Mouse (Mus musculus): ENCODE data around the gene Schip1. TPM values are rescaled to one million over a fixed set of nuclear protein-coding genes. Genes with fewer than 3 reads are reported as not detected.

Gene Schip1
- polyA plus RNA-seq, 1 experiment, result 8.0 TPM

DNA sequence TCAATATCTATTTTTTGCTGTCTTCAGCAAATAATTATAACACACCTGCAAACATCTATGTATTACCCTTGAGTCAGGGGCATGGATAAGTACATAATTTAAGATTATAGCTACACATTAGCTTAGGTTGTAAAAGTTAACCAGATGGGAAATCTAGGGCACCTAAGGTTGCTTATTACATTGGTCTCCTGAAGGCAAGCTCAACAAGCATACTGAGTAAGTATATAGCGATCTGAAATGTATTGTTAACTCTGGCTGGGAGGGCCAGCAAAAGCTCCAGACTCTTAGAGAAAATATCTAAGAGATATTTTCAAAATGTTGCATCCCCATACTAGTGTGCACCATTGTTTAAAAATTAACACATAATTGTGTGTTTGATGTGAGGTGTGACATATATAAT, 603.2 kb downstream of the Schip1 start:
- 86% methylated on average over 1 of the region's 1 CpGs for WGBS
- H3K4me1 ChIP-seq (ENCODE audit: control insufficient read depth, insufficient read depth, low read length), result peaks cover 2% of the 10 kb centered on the region; the same call in 1 of the 2 replicates
- no peak for TF ChIP-seq POLR2A (IDR thresholded peaks at IDR 0.05; ENCODE audit: borderline replicate concordance, control insufficient read depth, low read depth, low read length)
- TF ChIP-seq CTCF (IDR thresholded peaks at IDR 0.05; ENCODE audit: control insufficient read depth, insufficient read depth, low read length), result no peak
- no peak overlapping the region for H3K27ac ChIP-seq (ENCODE audit: control insufficient read depth, insufficient read depth, low read depth, low read length, poor library complexity)
- H3K4me3 ChIP-seq (replicated peaks; ENCODE audit: control insufficient read depth, low read depth, low read length), result no peak overlapping the region

DNA sequence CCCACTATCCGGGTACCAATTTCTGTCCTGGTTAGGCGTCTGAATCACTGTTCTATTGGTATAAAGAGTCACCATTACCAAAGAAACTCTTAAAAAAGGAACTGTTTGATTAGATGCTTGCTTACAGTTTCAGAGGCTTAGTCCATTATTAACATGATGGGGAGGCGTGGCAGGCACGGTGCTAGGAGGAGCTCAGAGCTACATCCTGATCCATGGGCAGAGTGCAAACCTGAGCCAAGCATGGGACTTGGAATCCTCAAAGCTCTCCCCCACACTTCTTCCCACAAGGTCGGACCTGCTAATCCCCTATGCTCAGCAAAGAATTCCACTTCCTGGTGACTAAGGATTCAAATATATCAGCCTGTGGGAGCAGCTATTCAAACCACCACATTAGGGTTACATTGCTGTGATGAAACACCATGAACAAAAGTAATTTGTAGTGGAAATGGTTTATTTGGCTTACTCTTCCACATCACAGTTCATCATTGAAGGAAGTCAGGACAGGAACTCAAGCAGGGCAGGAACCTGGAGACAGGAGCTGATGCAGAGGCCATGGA, 604.9 kb downstream of the Schip1 start:
- TF ChIP-seq CTCF (IDR thresholded peaks at IDR 0.05; ENCODE audit: control insufficient read depth, insufficient read depth, low read length) (no peak), POLR2A (IDR thresholded peaks at IDR 0.05; ENCODE audit: borderline replicate concordance, control insufficient read depth, low read depth, low read length) (no peak)
- WGBS, result 77% methylated on average over 5 of the region's 5 CpGs
- no peak overlapping the region for H3K27ac ChIP-seq (ENCODE audit: control insufficient read depth, insufficient read depth, low read depth, low read length, poor library complexity)
- H3K4me1 ChIP-seq (ENCODE audit: control insufficient read depth, insufficient read depth, low read length), result peaks cover 2% of the 10 kb centered on the region; the same call in 1 of the 2 replicates
- H3K4me3 ChIP-seq (replicated peaks; ENCODE audit: control insufficient read depth, low read depth, low read length), result no peak overlapping the region

GRCm38 (mm10) chr3:68674721-68675120, 610.1 kb downstream of the Schip1 start:
- 79% methylated on average over 2 of the region's 2 CpGs for WGBS
- H3K27ac ChIP-seq (ENCODE audit: control insufficient read depth, insufficient read depth, low read depth, low read length, poor library complexity), result no peak overlapping the region
- H3K4me3 ChIP-seq (replicated peaks; ENCODE audit: control insufficient read depth, low read depth, low read length), result no peak overlapping the region
- no peak for TF ChIP-seq POLR2A (IDR thresholded peaks at IDR 0.05; ENCODE audit: borderline replicate concordance, control insufficient read depth, low read depth, low read length)
- H3K4me1 ChIP-seq (ENCODE audit: control insufficient read depth, insufficient read depth, low read length), result peaks cover 4% of the 10 kb centered on the region

DNA sequence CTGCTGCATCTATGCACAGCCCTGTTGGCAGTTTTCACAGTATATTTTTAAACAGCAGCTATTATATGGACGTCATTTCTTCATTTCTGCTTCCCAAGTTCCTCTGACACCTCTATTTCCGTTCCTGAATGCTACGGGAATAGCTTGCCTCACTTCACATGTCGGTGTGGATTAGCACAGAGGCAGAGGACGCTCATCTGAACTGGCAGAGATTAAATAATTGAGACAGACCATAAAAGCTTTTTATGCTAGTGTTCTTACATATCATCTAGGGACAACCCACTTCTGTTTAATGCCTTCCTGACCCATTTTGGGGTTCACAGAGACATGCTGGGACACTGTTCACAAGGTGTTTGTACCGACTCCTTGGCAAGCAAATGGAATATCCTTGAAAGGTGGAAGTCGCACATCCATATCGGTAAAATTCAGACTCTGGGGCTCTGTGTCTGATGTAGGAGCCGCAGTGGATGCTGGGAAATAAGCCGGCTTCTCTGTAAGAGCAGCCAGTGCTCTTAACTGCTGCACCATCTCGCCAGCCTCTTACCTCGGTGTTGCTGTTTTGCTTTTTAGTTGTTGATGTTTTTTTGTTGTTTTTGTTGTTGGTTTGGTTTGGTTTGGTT, 610.7 kb downstream of the Schip1 start:
- Histone ChIP-seq H3K27ac (ENCODE audit: control insufficient read depth, insufficient read depth, low read depth, low read length, poor library complexity) (no peak overlapping the region), H3K4me1 (ENCODE audit: control insufficient read depth, insufficient read depth, low read length) (peaks cover 4% of the 10 kb centered on the region), H3K4me3 (replicated peaks; ENCODE audit: control insufficient read depth, low read depth, low read length) (no peak overlapping the region)
- WGBS, result 66% methylated on average over 12 of the region's 12 CpGs
- TF ChIP-seq POLR2A (IDR thresholded peaks at IDR 0.05; ENCODE audit: borderline replicate concordance, control insufficient read depth, low read depth, low read length) (no peak), CTCF (IDR thresholded peaks at IDR 0.05; ENCODE audit: control insufficient read depth, insufficient read depth, low read length) (no peak)

Other genes with a start within 250 kb of the Schip1 start
- gene Iqcj, start 172.6 kb upstream of the Schip1 start, polyA plus RNA-seq (2011; ENCODE audit: insufficient read depth, insufficient read length, low replicate concordance, missing spikeins), result not detected in 2 replicates
- not detected in 2 replicates for gene Iqschfp, start 172.6 kb upstream of the Schip1 start, polyA plus RNA-seq (2011; ENCODE audit: insufficient read depth, insufficient read length, low replicate concordance, missing spikeins)

Measured in bone marrow, adult 2 months (tissue).